Mouse (Mus musculus) 416B (cell line): ENCODE results near the gene Ticrr.

Experiments used
- DNase-seq: peaks from one replicate; pipeline ENCODE4 v3.0.0; 2011; ENCODE audit warnings: low read depth

Gene Ticrr

DNA sequence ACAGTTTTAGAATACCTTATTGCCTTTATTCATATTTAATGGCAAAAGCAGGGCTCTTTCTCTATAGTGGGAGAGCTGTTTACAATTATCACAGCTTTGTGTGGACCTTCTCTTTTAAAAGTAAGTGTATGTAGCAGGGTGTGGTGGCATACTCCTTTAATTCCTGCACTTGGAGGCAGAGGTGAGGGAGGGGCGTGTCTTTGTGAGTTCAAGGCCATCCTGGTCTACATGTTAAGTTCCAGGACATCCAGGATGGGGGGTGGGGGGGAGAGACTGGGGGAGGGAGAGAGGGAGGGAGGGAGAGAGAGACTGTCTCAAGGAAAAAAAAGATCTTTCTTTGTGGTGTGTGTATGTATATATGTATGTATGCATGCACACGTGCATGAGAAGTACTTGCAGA lies 20.2 kb downstream of the Ticrr start:
- DNase-seq, result no peak

DNA sequence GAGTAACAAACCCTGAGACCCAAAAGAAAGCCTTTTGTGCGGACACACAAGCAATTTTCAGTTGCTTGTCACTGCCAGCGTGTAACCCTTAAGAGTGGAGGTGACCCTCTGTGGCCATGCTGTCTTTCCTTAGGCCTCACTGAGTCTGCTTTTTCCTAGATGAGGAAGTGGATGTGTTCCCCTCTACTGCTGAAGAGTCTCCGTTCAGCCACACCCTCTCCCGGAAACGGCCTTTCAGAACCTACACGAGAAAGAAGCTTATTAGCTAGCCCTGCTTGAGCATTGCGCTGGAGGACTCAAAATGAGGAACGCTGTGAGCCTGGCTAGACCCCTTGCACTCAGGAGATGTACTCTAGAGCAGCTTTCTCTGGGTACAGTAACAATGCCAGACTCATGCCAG lies 36.5 kb downstream of the Ticrr start:
- DNase-seq, result no peak

DNA sequence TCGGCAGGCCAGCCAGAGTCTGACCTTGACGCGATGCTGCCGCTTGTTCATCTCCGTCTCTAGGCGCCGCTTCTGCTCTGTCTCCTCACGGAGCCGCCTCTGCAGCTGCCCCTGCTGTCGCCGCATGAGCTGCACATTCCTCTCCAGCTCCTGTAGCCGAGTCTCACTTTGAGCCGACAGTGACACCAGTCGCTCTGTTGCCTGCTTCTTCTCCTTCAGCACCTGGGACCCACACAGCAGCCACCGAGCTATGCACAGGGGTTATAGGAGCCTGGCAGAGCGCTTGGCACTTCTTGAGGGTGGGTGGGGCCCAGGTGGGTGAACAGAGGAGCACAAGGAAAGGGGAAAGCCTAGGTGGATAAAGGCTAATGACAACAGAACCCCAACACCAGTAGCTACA lies 42.8 kb downstream of the Ticrr start:
- no peak for DNase-seq

DNA sequence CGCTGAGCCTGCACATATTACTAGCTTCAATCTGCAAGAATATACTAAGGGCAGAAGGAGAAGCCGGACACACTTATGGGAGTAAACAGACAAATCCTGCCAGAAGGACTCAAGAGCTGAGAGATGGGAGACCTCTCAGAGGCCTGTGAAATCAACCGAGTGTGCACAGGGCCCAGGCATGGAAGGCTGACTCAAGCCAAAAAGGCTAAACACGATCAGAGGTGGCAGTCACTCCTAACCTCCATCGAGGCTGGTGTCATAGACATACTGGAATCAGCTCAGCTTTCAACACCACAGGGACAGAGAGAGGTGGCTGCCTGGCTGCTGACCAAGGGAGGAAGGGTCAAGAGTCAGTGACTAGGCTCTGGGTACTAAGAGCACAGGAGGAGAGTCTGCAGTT lies 45.2 kb downstream of the Ticrr start:
- no peak for DNase-seq

DNA sequence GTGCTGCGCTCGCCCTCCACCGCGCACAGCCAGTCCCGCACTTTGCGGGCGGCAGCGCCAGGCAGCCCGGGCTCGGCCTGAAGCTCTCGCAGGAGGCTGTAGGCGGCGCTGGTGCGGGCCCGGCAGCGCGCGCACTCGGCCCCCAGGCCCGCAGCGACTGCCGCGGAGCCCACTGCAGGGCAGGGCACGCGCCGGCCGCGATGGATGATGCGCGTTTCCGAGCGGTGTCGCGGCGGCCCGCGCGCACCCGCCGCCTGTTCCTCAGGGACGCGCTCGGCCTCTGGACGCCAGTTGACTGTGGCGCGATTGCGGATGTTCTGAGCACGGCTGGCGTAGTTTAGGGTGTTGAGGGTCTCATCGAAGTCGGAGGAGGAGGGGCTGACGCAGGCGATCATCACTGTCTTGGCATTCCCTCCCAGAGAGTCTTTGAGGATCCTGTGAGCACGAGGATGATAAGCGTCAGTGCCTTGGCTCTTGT lies 50.2 kb downstream of the Ticrr start:
- no peak for DNase-seq

DNA sequence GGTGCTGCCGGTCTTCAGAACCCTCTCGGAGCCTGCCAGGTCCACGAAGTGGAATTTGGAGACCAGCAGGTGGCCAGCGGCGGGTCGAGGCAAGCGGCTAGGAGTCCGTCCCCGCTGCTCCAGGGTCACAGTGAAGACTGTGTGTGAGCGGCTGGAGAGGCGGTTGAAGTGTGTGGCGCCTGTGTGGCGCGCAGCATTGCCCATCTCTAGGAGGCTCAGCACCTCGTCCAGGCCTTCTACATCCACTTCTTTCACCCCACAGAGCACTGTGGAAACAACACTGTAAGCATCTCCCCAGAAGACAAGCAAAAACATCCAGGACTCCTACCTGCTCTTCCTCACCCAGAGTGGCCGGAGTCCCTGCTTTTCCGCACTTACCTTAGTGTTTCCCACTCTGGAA lies 50.8 kb downstream of the Ticrr start:
- no peak for DNase-seq

DNA sequence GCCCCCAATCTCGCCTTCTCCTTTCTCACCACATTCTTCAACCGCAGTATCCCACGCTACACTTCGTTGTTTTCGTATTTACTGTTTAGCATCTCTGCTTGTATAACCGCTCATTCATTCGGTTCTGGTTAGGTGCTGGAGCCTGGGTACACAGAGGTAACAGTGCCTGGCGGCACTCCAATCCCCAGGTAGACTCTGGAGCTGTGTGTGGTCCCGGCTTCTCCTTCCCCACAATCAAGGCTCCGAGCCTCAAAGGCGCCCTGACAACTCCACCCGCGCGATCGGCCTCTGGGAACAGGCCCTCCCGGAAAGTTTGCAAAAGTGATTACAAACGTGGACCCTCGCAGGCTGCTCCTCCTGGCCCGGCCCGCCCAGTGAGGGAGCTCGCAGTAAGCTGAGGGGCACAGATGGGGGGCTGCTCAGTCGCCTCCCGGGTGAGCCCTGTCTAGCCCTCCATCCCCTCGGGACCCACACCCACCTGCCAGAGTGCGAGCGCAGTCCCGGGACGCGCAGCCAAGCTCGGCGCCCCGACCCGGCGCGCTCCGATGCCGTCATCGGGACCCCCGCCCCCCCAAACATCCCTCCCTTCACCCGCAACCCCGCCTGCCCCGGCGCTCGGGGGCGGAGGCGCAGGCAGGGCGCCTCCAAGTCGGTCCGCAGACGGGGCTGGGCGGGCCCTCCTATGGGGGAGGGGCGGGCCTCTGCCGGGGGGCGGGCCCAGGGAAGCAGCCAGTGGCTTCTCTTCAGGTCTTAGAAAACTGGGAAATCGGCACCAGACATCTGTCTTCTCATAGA lies 55.4 kb downstream of the Ticrr start, which contains the start of gene Kif7:
Gene Kif7, minus strand, starts transcription at position 534 of the 795 bp plus-strand sequence.
- DNase-seq, result peak; percentile 72

DNA sequence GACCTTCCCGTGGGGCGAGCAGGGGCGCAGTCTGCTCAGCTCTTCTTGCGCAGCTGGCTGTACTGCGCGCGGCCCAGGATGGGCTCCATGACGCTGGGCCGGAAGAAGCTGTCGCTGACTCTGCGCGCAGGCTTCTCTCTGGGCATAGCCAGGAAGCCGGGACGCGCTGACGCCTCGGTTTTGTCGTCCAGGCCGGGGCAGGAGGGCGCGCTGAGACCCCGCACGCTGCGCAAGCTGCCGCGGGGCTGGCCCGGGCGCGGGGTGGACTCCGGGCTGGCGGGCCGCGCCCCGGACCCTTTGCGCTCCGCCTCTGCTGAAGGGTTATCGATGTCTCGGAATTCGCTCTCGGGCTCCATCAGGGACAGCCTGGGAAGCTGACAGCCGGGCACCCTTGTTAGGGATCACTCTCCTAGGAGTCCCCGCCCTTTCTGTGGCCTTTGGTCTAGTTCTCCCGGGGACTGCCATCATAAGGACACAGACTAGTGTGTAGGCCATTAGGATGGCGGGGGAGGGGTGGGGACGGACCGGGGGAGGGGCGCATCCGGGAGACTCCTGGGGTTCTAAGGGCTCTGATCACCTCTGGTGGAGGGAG lies 61.5 kb downstream of the Ticrr start:
- DNase-seq, result no peak

DNA sequence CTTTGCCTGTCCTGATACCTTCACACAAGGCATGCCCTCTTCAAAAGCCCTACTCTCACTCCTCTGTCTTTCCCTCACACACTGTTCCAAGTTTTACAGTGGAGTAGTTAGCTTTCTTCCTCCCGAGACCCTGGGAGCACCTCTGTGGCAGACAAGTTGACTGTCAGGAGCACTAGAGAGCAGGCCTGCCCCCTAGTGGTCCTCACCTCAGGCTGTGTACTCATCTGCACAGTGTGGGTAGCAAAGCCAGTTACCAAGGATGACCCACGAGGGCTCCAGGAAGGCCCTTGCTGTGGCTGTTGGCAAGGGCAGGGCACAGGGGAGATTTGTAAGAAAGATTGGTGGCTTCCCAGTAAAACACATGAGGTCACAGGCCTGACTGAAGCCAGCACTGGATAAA lies 67.1 kb downstream of the Ticrr start:
- peak; percentile 63 for DNase-seq

DNA sequence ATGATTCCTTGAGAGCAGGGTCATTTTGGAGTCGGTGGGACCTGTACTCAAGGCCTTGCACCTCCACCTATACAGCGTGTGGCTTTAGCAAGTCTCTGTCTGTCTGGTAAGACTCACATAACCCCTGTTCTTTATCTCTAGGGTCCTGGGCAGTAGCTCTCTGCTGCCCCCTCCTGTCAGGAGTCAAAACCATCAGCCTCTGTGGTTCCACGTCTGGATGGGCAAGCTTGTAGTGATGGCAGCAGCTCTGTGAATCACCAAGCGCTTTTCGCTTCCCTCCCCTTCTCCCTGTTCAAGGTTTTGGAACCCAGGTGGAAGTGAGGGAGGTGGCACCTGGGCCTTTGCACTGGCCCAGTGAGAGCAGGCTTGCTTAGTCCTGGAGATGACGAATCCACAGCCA lies 68.2 kb downstream of the Ticrr start:
- DNase-seq, result peak; percentile 81

DNA sequence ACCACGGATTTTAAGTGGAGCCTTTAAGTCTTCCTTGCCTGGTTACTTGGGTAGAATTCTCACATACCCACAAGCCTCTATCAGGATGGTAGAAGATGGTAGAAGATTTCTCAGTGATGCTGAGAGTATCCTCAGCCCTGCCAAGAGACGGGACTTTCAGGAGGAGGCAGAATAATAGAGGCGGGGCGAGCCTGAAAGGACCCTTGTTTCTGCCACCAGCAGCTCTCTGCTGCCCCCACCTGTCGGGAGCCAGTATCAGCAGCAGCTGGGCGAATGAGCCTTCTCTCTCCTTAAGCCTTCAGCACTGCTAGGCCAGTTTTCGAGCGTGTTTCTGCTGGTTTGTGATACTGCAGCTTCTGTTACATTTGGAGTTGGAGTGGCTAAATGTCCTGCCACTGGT lies 69.2 kb downstream of the Ticrr start:
- peak; percentile 63 for DNase-seq

DNA sequence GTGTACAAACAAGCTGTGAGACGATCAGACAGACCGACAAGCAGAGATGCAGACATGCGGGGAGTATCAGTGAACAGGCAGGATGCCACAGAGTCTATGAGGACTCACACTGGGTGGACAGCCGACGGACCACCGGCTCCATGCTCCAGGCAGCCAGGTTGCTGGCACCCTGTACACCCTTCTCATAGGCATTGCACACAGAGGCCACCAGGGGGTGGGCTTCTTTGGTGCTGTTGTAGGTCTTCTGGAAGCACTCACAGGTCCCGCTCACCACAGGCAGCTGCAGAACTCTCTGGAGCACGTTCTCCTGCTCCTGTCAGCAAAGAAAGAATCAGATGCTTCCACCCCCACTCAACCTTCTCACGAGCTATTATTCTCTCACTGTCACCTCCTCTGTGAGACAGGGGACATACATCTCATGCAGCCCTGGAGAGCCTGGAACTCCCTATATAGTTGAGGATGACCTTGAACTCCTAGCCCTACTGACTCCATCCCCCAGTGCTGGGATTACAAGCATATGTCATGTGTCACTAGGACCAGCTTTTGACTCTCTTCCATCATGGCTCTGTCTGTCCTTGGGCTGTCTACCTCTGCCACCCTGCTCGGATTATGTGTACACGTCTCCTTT lies 69.9 kb downstream of the Ticrr start:
- peak; percentile 49 for DNase-seq

DNA sequence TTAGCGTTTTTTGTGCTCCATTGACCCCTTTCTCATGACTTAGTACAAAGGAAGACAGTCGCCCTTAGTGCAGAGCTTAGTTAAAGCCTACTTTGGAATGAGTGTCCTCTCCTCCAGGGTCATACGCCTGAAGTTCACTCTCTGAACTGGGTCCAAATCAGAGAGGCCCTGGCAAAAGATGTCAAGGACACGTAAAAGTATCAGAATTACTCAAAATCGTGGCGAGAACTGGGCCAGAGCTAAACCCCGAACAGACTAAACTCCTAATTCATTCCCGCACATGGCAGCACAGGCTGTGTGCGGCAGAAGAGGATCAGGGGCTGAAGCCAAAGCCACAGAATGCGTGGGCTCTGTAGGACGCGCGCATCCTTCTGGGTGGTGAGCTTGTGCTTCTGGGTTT lies 71.4 kb downstream of the Ticrr start:
- no peak for DNase-seq

DNA sequence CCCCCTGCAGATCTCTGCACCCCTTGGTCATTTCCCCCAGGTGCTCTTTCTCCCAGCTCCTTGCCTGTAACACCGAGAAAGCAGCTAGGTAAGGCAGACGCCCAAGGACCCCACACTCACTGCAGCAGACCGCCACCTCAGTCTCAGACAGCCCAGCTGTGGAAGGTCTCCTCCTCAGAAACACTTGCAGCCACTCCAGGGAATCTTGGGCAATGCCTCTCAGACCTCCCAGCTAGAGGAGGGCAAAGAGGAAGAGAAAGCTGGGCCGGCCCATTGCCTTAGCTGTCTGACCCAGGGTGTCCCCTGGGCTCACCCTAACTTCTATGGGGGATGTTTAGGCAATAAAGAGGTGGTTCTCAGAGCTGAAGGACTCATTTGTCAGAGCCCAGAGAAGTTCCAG lies 72.6 kb downstream of the Ticrr start, which contains the start of gene Plin1:
Gene Plin1, minus strand, starts transcription at position 282 of the 400 bp plus-strand sequence.
- no peak for DNase-seq

DNA sequence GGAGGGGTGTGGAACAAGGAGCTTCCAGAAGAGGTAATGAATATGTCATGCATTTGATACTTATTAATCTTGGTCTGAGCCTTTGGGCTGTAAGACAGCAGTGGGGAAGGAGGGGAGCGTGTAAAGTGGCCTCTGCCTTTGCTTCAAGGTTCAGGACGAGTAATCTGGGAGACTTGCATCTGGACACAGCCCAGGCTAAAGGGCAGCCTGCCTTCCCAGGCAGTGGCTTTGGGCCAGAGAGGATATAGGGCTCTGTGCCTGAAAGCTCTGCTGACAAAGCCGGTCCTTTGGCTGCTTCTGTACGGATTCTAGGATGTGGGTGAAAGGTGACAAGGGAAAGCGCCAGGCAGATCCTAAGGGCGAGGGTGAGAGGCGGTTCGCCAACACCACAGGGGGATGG lies 74.6 kb downstream of the Ticrr start:
- no peak for DNase-seq

DNA sequence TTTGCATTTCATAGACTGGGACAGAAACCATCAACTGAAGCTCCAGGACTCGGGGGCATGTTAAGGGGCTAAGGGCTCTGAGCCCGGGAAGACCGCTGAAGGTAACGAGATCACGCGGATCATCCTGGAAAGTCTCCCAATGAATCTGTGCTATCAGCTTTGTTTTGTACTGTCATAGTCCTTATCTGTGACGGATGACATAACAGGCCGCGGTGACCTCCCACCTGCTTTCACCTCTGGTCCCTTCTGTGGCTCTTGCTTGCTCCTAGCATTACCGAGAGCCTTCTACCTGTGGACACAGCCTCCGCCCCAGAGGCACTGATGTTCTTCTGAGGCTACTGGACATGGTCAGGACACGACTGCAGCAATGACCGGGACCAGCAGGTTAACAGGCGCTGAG lies 76.5 kb downstream of the Ticrr start:
- no peak for DNase-seq

DNA sequence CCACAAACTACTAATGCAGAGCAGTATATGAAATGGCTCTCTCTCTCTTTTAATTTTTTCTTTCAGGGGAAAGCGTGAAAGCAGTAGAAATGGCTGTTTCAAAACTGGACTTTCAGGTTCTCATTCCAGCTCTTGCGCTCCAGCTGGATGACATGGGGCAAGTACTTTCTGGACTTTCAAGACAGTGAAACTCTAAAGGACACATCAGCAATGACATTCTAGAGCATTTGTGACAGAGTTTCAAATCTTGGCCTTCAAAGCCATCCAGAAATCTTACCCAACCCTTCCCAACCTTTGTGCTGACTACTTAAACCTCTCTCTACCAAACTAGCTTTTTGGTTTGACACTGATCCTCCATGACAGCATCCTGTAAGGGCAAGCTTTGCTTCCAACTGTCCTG lies 78.9 kb downstream of the Ticrr start:
- DNase-seq, result no peak

DNA sequence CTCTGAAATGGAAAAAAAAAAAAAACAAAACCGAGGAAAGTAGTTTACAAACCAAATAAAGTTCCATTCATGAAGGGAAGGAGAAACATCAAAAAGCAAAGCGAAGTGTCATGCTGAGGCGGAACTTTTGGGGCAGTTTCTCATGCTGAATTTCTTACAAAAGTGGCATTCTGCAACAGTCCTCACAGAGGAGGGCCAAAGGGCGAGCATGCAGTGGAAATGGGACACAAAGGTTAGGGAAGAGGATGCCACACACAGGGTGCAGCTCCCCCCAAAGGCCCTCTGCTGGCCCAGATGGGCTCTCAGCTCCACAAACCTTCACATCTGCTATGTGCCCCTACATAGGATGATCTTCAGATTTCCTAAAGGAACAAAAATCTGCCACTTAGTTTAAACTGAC lies 80.3 kb downstream of the Ticrr start:
- no peak for DNase-seq

DNA sequence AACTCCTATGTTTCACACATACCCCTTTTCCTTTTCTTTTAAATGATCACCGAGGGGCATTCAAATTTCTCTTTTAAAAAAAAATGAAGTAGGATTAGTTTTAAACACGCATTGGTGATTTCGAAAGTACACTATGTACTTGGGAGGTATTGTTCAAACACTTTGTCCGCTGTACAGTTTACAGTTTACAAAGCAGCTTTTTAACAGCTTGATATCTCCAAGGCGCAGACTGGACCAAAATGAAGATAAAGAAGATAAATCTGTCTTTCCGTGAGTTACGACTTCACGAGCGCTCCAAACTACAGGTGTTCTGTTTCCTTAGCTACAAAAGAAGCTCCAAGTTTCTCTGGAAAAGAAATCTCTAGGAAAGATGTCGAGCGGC lies 82.3 kb downstream of the Ticrr start:
- peak; percentile 4 for DNase-seq

DNA sequence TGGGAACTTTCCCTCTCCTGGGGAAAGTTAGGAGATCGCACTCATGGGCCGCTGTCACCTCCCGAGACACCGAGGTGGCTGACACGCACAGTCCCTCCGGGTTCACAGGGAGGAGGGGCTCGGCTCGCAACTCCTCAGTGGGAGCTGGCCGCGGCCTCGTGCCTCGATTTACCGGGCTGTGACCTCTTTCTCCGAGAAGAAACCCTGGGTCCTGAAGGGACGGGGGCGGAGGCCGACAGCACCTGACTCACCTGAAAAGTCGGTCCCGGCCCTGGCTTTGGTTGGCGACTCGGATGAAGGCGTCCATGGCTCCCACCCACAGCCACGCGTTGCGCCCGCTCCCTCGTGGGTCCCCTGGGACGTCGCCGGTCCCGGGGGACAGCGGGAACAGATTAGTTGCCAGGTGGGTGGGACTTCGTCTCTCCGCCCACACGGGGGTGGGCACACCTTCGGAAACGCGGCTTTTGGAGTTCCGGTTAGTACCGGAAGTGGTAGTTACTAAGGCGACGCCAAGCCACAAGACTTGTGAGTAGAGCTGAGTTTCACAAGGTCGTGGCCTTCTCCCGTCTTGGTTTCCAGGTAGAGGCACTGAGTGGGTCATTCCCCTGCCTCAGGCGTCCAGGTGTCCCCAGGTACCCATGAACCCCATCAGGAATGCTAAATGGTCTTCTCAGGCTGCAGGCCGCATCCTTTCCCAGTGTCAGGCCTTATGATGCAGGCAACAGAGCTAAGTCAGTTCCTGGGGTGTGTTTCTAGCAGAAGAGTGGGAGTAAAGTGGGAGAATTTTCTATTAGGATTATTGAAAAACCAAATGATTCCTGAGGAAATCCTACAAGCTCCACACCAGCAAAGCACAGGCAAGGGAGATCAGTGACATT lies 82.9 kb downstream of the Ticrr start, which contains the start of the genes Pex11a and Wdr93:
Gene Pex11a, minus strand, starts transcription at position 473 of the 878 bp plus-strand sequence.
Gene Wdr93, plus strand, starts transcription at position 505 of the 878 bp plus-strand sequence.
- peak; percentile 92 for DNase-seq

DNA sequence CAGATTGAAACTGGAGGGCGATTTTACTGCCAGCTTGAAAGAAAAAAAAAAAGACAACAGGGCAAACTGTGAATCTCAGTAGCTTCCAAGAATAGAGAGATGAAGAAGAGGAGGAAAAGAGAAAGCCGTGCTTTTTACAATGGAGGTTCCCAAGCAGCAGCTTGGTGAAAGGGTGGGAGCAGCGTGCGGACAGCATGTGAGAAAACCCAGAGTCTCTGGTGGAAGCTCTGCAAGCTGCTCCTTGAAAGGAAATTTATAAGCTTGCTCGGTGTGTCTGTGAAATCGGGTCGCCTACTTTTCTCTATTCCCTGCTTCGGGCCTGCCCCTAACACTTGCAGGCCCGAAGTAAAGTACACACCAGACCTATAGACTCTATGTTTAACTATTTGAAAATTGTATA lies 84.1 kb downstream of the Ticrr start:
- DNase-seq, result no peak

DNA sequence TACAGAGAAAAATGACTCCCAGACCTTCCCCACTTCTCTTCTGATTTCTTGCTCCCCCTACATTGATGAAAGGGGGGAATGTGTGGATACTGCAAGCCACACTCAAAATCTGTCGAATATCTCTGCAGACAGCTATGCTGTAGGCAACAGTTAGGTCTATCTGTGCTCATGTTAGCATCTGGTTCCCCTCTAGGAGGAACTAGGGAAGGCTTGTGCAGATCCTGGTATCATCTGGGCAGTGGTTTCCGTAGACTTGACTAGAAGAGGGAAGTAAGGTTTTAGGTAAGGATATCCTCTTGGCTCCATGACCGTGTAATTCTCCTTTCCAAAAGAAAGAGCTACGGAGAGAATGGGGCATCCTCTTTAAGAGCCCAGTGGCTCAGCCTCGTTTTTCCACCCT lies 84.6 kb downstream of the Ticrr start:
- DNase-seq, result peak; percentile 19
